Mouse (Mus musculus) cerebellum, postnatal 4 days (tissue): ENCODE measurements at regions not wholly inside any gene's neighbourhood (a gene's known extent, or its start where the extent isn't known, plus 50 kb on each side); places are given as distances from the start of the nearest gene placed in this dataset.

ENCODE experiments used
- DNase-seq, 2 experiments: peaks; one replicate each; pipeline ENCODE4 v3.0.0; 2022; ENCODE audit warnings: low spot score in 2 of 2, mixed read lengths in 1 of 2

DNA sequence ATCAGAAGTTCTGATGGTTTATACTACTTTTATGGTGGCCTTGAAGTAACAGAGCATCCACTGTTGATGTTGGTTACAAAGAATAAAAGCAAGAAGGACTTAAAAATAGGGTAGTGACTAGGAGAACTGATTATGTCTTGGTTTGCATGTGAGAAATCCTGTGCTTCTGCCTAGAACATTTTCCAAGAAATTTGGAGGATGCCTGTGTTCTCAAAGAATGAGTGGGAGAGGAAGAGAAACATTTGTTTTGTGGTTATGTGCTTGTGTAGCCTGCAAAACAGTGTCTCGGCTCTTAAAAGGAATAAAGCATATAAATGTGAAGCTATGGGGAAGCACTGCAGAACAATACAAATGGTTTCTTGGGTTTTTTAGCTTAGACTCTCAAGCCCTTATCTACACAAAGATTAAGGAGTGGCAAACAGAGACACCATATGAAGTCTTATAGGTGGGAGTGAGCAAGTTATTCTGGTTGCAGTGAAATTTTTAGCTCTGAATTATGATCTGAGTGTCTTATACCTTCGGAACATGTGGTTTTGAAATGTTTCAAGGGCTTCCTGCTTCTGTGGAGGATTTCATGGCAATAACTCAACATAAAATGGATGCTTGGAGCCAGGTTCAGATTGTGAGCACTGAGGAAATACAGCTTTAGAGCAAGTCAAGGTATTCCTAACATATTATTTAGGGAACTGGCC lies 372.1 kb upstream of the Man1a start:
- no peak for DNase-seq

DNA sequence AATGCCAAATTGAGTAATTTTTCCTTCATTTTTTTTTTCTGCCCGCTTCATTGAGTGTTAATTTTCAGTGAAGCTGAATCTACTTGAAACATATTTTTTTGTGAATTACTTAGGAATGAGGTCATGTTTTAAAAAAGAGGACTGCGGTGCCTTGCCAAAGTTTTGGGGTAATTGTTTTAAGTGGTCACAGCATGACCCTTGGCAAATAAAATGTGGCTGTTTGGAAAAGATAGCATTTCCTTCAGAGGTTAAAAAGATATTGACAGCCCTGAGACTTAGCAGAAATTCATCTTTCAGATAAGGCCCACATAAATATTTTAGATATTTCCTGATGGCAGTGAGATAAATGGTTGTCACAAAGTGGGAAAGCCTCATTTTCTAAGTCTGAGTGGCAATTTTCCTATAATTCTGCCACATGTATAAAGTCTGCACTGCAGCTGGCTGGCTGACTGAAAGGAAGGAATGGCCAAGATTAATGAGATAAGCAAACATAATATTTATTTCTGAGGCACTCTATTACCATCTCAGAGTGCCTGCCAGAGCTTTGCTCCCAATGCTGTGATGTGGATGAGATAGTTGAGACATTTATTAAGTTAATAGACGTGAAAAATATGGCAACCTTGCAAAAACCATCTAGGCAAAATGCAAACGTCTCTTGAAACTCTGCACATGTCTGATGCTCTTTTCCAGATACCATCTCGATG lies 327.0 kb upstream of the Man1a start:
- no peak for DNase-seq

DNA sequence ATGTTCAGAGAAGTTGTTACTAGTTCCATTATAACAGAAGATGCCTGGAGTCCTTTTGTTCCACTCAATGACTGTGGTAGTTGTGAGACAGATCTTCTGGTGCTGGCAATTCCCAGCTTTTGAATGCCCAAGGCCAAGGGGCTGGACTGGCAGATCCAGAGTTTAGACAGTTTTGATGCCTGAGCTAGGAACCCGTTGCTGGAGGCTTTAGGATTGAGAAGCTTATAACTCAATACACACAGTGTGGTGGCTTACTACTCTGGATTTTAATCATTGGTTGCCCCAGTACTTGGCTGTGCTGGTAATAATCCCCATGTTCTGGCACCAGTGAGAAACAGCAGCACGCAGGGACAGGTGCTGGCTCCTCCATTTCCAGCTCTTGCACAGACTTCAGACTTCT lies 307.3 kb upstream of the Man1a start:
- DNase-seq: no peak

DNA sequence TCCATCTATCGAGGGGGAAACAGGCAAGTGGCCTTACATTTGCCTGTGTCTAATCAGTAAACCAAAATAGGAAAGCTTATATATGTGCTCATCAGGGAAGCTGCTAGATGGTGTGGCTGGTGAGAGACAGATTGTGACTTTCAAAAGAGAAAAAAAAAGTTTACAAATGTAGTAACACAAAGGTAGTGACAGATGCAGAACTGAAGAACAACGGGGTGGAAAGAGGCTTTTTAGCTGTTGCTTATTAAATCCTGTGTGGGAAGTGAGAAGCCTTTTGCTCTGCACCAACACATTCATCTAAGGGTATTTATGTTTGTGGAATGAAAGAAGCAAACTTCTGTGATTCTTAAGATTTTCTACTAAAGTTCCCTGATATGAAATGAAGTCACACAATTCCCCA lies 305.1 kb upstream of the Man1a start:
- no peak for DNase-seq

DNA sequence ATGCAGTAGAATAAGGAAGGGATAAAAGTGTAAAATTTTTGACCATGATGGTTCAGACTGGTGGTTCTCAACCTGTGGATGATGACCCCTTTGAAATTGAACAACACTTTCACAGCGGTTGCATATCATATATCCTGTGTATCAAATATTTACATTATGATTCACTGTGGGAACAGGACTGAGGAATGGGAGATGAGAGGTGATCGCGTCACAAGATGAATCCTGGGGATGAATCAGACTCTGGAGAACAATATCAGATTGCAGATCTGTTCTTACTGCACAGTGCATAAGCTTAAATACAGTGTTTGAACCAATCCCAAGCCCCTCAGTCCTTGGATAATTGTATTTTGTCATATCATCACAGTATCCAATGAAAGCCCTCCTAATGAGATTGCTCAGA lies 292.7 kb upstream of the Man1a start:
- no peak for DNase-seq

DNA sequence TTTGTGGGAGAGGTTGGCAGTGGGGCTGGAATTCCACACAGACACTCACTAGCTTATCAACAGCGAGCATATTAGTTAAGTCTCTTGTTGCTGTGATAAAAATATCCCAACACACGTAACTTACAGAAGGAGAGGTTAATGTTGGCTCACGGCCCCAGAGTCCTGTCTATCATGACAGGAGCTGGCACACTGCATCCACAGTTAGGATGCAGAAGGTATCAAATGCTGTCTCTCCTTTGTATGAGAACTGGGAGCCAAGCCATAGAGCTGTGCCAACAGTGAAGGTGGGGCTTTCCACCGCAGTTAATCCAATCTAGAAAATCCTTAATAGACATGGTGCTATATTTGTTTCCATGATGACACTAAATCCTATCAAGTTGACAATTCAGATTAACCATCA lies 288.9 kb upstream of the Man1a start:
- peak in 1 of 2 experiments; percentile 2 for DNase-seq

DNA sequence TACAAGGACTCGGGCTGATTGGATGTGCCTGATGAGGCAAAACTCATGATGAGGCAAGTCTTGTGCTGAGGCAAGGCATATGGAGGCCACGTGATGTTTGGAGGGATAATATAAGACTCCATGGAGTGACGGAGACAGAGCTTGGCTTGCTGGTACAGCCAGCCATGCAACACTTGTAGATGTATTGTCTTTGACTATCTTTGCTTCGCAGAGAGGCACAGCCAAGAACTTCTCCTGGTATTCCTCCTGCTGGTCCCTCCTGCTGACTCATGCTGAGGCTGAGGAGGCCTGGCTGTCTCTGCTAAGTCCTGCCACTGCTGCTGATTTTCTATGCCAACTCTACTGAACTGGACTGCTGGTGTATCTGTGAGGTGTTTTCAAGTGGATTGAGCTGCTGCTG lies 260.8 kb upstream of the Man1a start:
- no peak for DNase-seq
